Mouse (Mus musculus) stomach, postnatal 0 days (tissue): ENCODE results near the gene Bank1.

Experiments used
- CTCF ChIP-seq: IDR thresholded peaks from 2 replicates; pipeline ENCODE4 v1.5.1; 2016; ENCODE audit warnings: antibody characterized with exemption, low read depth, mild to moderate bottlenecking, moderate library complexity
- EP300 ChIP-seq: optimal IDR thresholded peaks from 2 replicates; pipeline ENCODE3; 2016; ENCODE audit warnings: antibody characterized with exemption

DNA sequence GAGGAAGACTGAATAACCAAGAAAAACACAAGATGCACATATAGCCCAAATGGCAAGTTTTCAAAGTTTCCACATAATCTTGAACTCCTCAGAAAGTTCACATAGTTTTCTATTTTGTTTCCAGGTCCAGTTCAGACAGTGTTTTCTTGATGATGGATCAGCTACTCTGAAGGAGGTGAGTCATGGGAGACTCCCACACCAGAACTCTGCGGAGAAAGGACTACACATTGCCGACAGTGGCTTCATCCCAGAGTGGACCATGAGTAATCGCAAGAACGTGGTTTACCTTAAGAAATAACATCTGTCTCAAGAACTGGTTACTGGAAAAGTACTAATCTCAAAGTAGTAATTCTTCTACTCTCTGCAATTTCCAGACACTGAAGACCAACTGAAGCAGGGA is 159.2 kb downstream of the Bank1 start:
- no peak for TF ChIP-seq CTCF
- TF ChIP-seq EP300: no peak
